Mouse (Mus musculus) layer of hippocampus, postnatal 36 days (tissue): ENCODE measurements at regions not wholly inside any gene's neighbourhood (a gene's known extent, or its start where the extent isn't known, plus 50 kb on each side); places are given as distances from the start of the nearest gene placed in this dataset.

Source experiments
- DNase-seq, 2 experiments: peaks; one replicate each; pipeline ENCODE4 v3.0.0; 2022

DNA sequence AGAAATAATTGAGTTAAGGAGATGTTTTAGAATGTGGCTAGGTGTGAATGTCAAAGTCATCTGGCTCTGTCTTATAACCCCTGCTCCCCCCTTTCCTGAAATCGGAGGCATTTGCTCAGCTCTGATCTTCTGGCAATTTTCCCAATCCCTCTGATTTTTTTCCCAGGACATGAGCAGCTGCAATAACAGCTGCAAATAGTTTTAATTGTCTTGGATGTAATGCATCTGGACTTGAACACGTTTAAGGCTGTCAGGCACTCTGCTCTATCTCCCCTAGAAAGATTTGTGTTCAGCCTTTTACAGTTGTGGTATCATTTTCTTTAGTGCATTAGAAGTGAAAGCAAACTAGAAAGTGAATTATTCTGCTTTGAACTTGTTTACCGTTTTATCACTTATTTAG lies 246.3 kb upstream of the Fam92a start:
- DNase-seq: no peak

DNA sequence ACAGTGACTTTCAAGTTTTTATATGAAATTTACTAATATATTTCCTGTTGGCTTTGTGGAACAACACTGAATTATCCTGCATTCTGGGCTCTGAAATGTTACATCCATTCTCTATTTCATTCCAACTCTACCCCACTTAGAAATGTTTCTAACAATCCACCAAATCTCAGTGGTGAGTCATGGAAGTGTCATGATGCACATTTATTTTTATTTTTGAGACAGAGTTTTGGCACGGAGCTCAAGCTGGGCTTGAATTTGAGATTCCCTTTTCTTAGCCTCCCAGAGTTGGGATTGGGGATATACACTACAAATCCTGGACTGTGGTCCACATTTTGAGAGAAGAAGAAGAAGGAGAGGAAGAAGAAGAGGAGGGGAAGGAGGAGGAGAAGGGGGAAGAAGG lies 223.5 kb upstream of the Fam92a start:
- DNase-seq: no peak

DNA sequence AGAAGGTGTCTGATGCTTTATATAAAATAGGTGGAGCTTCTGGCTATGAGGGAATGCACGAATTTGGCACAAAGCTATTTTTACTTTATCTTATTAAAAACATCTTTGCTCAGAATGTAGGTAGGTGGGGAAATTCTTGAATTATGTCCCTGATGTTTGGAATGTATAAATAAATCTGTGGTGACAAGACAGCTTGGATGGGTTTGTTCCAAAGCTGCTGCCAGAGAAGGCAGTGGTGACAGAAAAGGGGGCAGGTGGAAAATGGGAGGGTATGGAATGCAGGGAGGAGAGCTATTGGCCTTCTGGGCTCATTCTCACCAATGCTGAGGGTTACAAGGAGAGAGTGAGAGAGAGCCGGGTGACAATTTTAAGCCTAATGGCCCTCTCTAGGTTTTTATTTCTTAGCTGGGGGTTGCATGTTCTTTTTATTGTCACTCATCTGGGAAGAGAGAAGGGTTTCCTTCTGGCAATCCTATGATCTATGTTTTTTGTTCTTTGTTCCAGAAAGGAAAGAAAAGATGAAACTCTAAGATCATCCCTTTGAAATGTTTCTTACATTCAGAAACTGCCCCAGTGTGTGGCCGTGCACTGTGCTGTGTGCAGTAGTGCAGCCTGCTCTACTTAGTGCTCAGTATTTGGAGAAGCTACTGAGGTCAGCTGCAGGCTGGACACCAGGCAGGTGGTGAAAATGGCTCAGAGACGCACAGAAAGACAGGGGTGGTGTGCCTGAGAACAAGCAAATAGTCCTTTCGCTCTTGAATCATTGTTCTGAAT lies 205.2 kb upstream of the Fam92a start:
- DNase-seq: no peak

DNA sequence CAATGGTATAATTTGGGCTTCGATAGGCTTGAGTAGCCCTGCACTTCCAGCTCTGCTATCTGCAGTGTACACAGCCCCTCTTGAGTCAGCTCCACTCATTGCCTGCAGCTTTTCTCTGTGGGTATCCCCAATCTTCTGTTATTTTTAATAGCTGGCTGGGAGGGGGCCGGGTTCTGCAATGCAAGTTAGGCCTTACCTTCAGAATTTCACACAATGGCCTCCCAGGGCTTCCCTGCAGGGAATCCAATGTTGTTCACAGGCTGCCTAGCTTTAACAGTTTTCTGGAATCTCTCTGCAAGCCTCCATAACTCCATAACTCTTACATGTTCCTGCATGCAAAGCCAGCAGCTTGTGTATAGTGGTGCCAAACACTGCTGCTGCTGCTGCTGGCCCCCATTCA lies 197.7 kb upstream of the Fam92a start:
- no peak for DNase-seq

DNA sequence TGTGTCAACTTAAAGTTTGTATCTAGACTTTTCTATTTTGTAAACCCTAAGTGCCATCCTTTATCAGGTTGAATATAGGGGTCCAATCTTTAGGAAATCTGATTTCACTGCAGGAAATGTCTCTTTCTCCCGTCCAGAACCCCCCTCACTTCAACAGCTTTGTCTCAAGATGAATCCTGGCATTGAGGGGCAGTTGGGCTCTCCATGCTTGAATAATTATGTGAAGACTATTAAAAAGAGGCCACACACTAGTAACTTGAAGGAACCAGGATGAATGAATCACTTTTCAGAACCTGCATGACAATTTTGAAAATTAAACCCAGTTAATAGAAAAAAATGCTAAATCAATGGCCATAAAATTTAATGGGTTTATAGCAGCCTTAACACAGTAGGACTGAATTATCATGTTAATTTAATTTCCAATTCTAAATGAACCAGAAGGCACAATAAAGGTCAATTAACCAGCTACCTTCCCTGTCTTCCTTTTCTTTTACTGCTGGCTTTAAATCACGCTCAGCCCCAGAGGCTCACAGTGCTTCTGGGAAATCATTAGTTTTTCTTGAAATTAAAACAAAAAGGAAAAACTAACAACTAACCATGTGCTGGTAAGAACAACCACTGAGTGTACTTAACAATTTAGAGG lies 185.3 kb upstream of the Fam92a start:
- no peak for DNase-seq

DNA sequence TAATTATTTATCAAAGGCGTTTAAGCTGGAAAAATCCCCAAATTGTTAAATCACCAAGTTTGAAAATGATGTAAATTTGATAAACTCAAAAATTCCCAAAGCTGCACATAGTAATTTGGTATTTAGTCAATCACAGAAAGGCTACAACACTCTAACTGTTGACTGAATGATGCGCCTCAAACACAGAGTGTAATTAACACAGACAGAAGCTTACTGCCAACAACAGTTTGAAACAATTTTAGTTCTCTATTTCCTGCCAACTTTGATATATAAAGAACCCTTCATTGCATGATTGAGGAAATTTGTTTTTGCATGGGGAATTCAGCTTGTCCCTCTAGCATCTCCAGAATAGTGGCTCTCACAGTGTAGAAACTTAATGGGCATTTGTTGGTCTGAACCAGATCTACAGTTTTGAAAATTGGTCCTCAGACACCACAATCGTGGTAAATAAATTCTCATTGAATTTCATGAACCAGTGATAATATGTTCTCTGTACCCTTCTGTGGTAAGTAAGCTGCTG lies 181.6 kb upstream of the Fam92a start:
- no peak for DNase-seq

DNA sequence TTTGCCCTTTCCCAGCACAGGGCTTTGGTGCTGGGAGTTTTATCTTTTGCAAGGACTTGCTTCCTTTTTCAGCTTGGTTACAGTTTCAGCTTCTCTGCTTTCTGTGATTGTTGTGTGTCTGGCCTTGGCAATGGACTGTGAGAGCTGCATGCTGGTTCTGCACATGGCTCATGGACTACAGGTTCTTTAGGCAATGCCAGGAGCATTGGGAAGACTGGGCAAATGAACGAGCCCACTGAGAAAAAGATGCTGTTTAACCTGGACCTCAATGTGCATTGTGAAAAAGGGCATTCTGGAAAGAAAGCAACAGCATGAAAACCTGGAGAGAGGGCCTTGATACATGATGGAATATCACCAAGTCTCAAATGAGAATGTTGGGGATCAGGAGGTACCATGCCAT lies 167.4 kb upstream of the Fam92a start:
- no peak for DNase-seq

DNA sequence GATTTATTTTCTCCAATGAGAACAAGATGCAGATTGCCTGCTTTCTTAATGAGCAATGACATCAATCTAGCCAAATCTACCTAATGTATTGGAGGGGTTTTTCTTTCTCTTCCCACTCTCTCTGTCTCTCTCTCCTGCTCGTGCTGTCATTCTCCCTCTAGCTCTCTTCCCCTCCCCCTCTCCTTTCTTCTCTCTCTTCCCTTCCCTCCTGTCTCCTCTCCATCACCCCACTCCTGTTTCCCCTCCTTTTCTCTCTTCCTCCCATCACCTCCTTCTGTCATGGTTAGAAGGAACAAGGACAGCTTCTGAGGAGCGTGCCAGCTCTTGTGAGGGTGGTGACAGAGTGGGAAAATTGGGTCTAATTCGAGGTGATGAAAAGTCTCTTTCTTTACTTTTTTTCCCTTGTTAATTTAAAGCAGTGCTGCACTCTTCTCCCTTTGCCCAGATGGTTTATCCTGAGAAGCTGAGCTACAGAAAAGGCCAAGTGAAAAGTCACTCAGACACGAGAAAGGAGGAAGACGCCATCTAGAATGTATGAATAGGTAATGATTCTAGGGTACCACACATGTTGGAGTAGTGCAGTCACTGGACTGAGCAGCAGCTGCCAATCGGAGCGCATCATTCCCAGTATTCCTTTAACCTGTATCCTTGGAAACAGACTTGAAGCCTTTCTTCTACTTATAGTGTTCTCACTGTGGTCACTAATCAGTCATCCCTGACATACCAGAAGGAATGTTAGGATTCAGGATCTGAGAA lies 163.2 kb upstream of the Fam92a start:
- no peak for DNase-seq

DNA sequence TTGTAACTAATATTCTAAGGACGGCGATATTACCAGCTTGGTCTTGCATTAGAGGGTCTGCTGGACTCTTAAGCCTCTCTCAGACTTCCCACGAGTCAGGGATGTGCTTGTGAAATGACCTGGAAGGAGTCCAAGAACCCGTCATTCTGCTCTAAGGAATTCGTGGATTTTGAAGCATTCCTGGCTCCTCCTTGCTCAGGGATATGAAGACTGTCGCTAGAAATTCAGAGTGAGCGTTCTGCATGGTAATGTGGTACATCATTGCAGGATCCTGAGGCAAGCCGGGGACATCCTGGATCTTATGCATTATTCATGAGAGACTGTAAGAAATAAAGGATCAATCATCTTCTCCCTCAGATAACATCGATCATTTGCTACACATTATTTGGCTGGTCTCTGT lies 162.6 kb upstream of the Fam92a start:
- no peak for DNase-seq

DNA sequence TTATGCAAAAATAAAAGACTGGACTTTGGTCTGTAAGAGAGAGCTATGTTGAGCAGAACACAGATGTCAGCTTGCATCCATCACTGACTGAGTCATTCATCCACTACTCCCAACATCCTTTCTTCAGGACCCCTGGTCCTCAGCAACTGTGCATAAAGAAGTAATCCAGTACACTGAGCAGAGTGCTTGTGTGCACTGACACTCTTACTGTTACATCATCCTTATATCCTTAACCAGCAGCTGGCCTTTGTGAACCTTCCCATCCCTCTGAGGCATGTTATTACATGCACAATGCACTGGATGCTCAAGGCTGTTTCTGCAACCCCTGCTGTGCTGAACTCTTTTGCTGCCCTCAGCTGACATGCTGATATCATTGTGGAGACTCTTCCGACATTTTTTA lies 144.2 kb upstream of the Fam92a start:
- DNase-seq: no peak

DNA sequence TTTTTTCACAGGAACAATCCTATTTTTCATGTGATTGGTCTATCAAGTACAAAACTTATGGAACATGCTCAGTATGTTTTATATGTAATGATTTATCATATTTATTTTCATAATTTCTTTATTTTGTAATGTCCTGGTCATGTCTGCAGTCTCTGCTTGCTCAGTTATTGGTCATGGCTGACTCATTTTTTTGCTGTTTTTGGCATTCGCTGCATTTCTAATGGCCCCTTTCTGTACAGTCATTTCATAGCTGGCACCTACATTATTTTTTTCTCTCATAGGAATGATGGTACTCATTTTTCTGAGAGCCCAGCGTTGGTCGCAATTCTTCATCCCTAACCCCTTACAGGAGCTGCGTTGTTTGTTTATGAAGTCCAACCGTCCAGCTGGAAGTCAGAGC lies 136.5 kb upstream of the Fam92a start:
- no peak for DNase-seq

DNA sequence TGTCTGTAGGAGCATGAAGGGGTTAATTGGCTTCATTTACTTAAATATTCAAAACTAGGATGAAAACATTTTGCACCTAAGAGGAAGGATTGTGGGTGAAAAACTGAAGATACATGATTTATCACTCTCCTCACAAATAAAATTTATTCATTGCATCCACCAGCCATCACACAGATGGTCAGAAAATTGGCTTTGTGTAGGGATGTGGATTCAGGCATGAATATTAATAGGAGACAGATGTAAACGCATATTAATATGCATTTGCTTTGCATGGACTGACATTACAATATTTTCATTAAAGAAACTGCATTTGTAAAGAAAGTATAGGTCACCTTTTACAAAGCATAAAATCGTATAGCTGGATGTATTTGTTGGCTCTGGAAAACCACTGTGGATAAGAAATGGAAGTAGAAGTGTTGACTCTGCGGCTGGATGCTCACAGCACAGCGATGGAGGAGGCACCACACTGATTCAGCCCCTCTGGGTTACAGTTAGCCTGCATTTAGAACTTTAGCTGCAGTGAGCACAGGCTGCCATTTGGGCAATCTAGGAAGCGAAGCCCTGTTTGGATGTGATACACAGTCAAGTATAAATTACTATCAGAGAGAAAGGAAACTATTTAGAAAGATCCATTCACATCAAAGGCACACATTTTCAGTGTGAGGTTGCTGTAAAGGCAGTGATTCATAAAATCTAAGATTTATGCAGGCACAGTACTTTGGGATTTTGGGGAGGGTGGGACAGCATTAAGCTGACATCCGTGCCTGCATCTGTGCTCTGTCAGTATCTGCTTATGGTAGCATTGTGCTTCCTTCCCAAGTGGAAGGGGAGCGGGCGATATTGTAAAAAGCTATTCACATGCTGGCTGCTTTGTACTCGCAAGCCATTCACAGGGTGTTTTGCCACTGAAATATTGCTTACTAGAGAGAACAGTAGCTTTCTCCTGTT lies 135.1 kb upstream of the Fam92a start:
- peak; percentile 5 to 8 for DNase-seq

DNA sequence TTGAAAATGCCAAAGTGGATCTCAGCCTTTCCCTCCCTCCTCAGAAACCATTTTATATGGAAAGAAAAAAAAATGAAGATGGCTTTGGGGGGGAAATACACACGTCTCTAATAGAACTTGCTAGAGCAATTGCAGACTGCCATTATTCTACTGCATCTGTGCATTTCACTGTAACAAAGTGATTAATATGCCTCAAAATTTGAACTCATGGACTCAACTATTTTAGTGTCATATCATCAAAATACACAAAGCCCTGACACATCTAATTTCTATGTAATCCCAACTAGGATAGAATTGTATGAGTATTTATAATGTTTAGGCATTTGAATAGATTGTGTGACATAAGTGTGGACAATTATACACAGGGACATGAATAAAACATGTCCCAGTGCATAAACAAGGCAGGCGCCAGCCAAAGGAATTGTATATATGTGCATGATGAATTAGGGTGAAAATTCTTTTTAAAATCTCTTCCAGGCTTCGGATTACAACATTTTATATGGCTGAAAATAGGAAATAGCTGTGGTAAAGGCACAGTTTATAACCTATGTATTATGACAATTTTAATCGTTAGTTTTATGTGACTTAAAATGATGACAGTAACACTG lies 115.4 kb upstream of the Fam92a start:
- no peak for DNase-seq

DNA sequence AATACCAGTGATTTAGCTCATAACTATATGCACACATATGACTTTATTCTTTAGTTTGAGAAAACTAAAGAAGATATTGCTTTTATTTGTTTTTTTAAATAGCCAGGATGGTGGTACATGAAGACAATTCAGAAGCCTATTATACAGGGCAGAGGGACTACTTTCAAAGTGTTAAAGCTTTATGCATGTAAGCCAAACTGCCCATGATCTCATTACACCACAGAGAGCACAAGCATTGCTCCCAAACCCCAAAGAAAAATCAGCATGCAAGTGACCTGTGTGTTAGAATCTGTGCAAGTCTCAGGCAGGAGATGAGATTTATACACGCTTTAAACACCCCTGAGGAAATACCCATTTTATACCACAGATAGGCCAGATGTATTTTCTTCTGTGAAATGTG lies 114.6 kb upstream of the Fam92a start:
- no peak for DNase-seq

DNA sequence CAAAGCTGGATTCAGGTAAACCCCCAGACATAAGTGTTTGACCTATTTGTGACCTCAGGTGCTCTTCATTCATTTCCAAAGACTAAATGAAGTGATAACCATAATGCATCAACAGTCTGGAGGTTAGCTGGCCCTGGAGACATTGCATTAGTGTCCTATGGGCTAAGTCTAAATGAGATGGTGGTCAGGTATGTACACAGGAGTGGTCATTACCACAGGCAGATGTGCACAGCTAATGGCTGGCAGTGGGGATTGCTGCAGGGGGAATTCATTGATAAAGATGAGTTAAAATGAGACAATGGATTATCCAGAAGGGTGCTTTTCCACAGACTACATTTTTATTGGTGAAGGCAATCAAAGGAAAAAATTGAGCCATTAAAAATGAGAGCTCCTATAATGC lies 114.2 kb upstream of the Fam92a start:
- DNase-seq: no peak

DNA sequence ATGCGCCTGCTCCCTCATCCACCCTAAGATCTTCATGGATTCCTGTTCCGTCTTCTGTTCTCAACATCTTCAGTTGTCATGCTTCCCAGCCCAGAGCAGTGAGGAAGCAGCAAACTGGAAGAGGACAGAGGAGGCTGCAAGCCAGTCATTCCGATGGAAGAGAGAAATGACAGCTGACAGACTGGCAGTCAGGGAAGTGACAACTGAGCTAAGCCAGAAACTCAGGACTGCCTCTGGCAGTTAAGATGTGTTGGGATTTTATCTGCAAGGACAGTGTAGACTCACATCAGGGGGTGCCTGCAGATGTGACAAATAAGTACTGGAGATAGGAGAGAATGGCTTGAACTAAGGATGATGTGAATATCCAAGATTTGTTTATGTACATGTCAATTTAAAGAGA lies 106.1 kb upstream of the Fam92a start:
- no peak for DNase-seq

DNA sequence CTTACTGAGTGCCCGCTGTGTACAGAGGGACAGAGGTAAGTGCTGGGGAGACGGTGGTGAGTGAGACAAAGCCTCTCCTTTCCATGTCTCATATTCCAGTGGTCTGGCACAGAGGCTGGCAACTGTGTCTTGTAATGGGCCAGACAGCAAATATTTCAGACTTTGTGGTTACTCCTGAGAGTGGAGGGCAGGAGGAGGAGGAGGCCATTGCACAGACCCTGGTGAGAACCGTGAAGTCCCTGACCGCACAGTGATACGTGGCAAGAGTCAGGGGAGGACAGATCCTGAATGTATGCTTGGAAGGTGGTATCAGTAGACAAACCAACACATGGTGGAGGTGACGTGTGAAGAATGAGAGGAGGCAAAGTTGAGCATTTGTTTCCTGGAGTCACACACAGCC lies 101.6 kb upstream of the Fam92a start:
- DNase-seq: no peak

DNA sequence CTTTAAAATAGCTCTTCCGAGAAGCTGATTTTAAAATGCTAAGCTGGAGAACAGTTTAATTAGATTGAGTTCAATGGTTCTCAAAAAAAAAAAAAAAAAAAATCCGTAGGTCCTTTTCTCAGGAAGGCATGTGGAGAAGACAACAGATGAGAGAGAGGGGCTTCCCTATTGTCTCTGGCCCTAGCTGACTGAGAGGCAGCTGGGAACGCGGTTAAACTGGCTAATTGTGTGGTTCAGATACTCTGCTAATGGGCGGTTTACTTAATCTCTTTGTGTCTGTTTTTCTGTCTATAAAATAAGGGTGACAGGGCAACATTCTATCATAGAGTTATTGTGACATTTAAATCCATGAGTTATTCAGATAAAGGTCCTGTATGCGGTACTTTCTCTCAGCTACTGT lies 101.1 kb upstream of the Fam92a start:
- no peak for DNase-seq

DNA sequence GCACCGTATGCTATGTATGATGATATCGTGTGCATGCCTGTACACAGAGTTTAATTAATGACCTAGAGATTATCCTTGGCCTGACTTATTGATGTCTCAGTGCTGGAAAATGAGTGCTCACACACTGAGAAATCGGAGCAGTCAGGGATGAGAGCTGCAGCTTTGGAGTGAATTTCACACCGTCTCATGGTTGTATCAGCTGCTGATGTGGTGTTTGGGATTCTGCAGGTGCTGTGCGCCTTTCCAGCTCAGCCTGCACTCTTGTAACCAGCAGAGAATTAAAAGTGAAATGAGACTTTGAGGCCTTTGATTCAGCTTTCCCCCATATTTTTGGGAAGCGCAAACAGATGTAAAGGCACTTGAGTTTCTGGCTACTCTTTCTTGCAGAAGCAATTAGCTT lies 100.6 kb upstream of the Fam92a start:
- DNase-seq: no peak

DNA sequence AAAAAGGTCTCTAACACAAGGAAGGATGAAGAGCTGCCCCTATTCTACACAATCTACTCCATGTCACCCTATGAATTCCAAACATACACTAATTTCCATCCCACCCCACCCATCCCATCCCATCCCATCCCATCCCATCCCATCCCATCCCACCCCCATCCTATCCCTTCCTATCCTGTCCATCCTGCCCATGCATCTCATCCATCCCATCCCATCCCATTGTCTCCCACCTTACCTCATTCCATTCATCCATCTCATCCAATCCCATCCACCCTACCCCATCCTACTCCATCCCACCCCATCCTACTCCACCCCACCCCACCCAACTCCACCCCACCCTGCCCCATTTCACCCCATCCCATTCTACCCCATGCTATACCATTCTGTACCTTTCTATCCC lies 91.9 kb upstream of the Fam92a start:
- DNase-seq: no peak

DNA sequence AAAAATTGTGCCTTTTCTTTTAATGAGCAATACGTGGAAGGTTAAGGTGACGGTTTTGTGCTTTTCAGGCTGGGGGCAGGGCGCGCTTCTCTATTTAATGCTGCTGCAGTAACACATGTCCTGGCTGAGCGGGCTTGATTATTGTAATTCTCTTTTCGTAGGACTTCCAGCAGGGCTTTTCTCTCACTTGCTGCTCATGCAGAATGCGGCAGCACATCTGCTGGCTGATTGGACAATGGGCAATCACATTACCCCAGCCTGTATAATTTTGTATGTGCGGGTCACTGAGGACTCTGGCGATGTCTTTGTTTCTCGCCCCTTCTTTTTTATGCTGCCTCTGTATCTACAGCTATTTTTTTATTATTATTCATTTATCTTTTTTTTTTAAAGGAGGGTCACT lies 91.4 kb upstream of the Fam92a start:
- DNase-seq: no peak

DNA sequence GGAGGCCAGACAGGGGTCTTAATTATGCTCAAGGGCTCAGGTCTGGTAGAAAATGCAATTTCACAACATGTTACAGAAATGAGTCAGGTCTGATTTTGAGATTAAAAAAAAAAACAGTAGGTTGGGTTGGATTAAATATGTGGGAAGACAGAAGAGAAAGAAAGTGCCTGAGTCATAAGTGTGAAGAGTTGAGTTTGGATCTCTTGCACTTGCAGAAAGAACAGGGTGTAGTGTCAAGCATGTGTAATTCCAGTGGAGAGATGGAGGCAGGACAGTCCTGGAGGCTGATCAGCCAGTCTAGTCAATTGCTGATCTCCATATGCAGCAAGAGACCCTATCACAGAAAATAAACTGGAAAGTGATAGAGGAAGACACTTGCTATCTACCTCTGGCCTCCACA lies 76.2 kb upstream of the Fam92a start:
- DNase-seq: no peak
